Mouse (Mus musculus): Measurements from ENCODE around the gene Kcnj15. TPM values are rescaled to one million over a fixed set of nuclear protein-coding genes. Genes with fewer than 3 reads are reported as not detected.

The Kcnj15 gene
- polyA plus RNA-seq, 1 experiment from 2014 or later: 0.11 TPM

GRCm38 (mm10) chr16:95221051-95221450, 36.3 kb upstream of the Kcnj15 start:
- H3K9ac ChIP-seq (ENCODE audit: low read depth, low read length): no peak overlapping the region
- H3K36me3 ChIP-seq (ENCODE audit: control insufficient read depth, insufficient read depth, low read length): no peaks in the 10 kb centered on the region
- 65% methylated on average over 4 of the region's 4 CpGs for WGBS
- H3K9me3 ChIP-seq (ENCODE audit: control insufficient read depth, low read length): no peaks in the 10 kb centered on the region
- ATAC-seq: no peak
- no peak overlapping the region for H3K27ac ChIP-seq (ENCODE audit: low read depth, low read length)
- no peak overlapping the region for H3K4me3 ChIP-seq (ENCODE audit: low read length)
- H3K4me2 ChIP-seq (ENCODE audit: low read length): no peak overlapping the region
- H3K4me1 ChIP-seq (ENCODE audit: control insufficient read depth, insufficient read depth, low read depth, low read length): no peaks in the 10 kb centered on the region
- H3K27me3 ChIP-seq (replicated peaks; ENCODE audit: control insufficient read depth, insufficient read depth, low read length): no peaks in the 10 kb centered on the region

- Histone ChIP-seq H3K36me3 (ENCODE audit: control insufficient read depth, insufficient read depth, low read length) (no peaks in the 10 kb centered on the region), H3K9ac (ENCODE audit: low read depth, low read length) (no peak overlapping the region), H3K9me3 (ENCODE audit: control insufficient read depth, low read length) (no peaks in the 10 kb centered on the region), H3K27me3 (replicated peaks; ENCODE audit: control insufficient read depth, insufficient read depth, low read length) (no peaks in the 10 kb centered on the region), H3K4me2 (ENCODE audit: low read length) (no peak overlapping the region), H3K27ac (ENCODE audit: low read depth, low read length) (no peak overlapping the region), H3K4me1 (ENCODE audit: control insufficient read depth, insufficient read depth, low read depth, low read length) (no peaks in the 10 kb centered on the region), H3K4me3 (ENCODE audit: low read length) (no peak overlapping the region)
- ATAC-seq: no peak
- WGBS: 67% methylated on average over 7 of the region's 7 CpGs
These were observed 35.2 kb upstream of the Kcnj15 start for GRCm38 (mm10) chr16:95222026-95222718.

GRCm38 (mm10) chr16:95223435-95223834, 33.9 kb upstream of the Kcnj15 start:
- ATAC-seq: no peak
- no peak overlapping the region for H3K27ac ChIP-seq (ENCODE audit: low read depth, low read length)
- H3K9ac ChIP-seq (ENCODE audit: low read depth, low read length): no peak overlapping the region
- no peaks in the 10 kb centered on the region for H3K9me3 ChIP-seq (ENCODE audit: control insufficient read depth, low read length)
- no peaks in the 10 kb centered on the region for H3K36me3 ChIP-seq (ENCODE audit: control insufficient read depth, insufficient read depth, low read length)
- H3K27me3 ChIP-seq (replicated peaks; ENCODE audit: control insufficient read depth, insufficient read depth, low read length): no peaks in the 10 kb centered on the region
- no peak overlapping the region for H3K4me2 ChIP-seq (ENCODE audit: low read length)
- no peak overlapping the region for H3K4me3 ChIP-seq (ENCODE audit: low read length)
- 90% methylated on average over 8 of the region's 8 CpGs for WGBS
- H3K4me1 ChIP-seq (ENCODE audit: control insufficient read depth, insufficient read depth, low read depth, low read length): no peaks in the 10 kb centered on the region

- WGBS: 80% methylated on average over 7 of the region's 7 CpGs
- no peaks in the 10 kb centered on the region for H3K9me3 ChIP-seq (ENCODE audit: control insufficient read depth, low read length)
- no peak overlapping the region for H3K4me2 ChIP-seq (ENCODE audit: low read length)
- H3K9ac ChIP-seq (ENCODE audit: low read depth, low read length): no peak overlapping the region
- H3K4me1 ChIP-seq (ENCODE audit: control insufficient read depth, insufficient read depth, low read depth, low read length): no peaks in the 10 kb centered on the region
- H3K27me3 ChIP-seq (replicated peaks; ENCODE audit: control insufficient read depth, insufficient read depth, low read length): no peaks in the 10 kb centered on the region
- no peak for ATAC-seq
- H3K27ac ChIP-seq (ENCODE audit: low read depth, low read length): no peak overlapping the region
- H3K36me3 ChIP-seq (ENCODE audit: control insufficient read depth, insufficient read depth, low read length): no peaks in the 10 kb centered on the region
- H3K4me3 ChIP-seq (ENCODE audit: low read length): no peak overlapping the region
These were observed 32.1 kb upstream of the Kcnj15 start for GRCm38 (mm10) chr16:95225285-95225684.

GRCm38 (mm10) chr16:95231768-95232167, 25.6 kb upstream of the Kcnj15 start:
- 86% methylated on average over 4 of the region's 4 CpGs for WGBS
- ATAC-seq: no peak

GRCm38 (mm10) chr16:95234891-95235548, 22.3 kb upstream of the Kcnj15 start:
- no peak for ATAC-seq
- H3K4me3 ChIP-seq (ENCODE audit: low read length): no peak overlapping the region
- no peak overlapping the region for H3K27ac ChIP-seq (ENCODE audit: low read depth, low read length)
- no peaks in the 10 kb centered on the region for H3K27me3 ChIP-seq (replicated peaks; ENCODE audit: control insufficient read depth, insufficient read depth, low read length)
- no peak overlapping the region for H3K9ac ChIP-seq (ENCODE audit: low read depth, low read length)
- no peaks in the 10 kb centered on the region for H3K9me3 ChIP-seq (ENCODE audit: control insufficient read depth, low read length)
- 85% methylated on average over 2 of the region's 2 CpGs for WGBS
- H3K4me1 ChIP-seq (ENCODE audit: control insufficient read depth, insufficient read depth, low read depth, low read length): no peaks in the 10 kb centered on the region
- H3K36me3 ChIP-seq (ENCODE audit: control insufficient read depth, insufficient read depth, low read length): no peaks in the 10 kb centered on the region
- H3K4me2 ChIP-seq (ENCODE audit: low read length): no peak overlapping the region

More at GRCm38 (mm10) chr16:95231768-95232167, 25.6 kb upstream of the Kcnj15 start:
- H3K9ac ChIP-seq (ENCODE audit: low read depth, low read length): no peak overlapping the region
- no peaks in the 10 kb centered on the region for H3K4me1 ChIP-seq (ENCODE audit: control insufficient read depth, insufficient read depth, low read depth, low read length)
- no peaks in the 10 kb centered on the region for H3K9me3 ChIP-seq (ENCODE audit: control insufficient read depth, low read length)
- no peak overlapping the region for H3K4me2 ChIP-seq (ENCODE audit: low read length)
- no peaks in the 10 kb centered on the region for H3K27me3 ChIP-seq (replicated peaks; ENCODE audit: control insufficient read depth, insufficient read depth, low read length)
- H3K36me3 ChIP-seq (ENCODE audit: control insufficient read depth, insufficient read depth, low read length): no peaks in the 10 kb centered on the region
- no peak overlapping the region for H3K4me3 ChIP-seq (ENCODE audit: low read length)
- H3K27ac ChIP-seq (ENCODE audit: low read depth, low read length): no peak overlapping the region

- H3K4me3 ChIP-seq (ENCODE audit: low read length): no peak overlapping the region
- H3K9ac ChIP-seq (ENCODE audit: low read depth, low read length): no peak overlapping the region
- H3K27ac ChIP-seq (ENCODE audit: low read depth, low read length): no peak overlapping the region
- H3K27me3 ChIP-seq (replicated peaks; ENCODE audit: control insufficient read depth, insufficient read depth, low read length): no peaks in the 10 kb centered on the region
- ATAC-seq: no peak
- no peak overlapping the region for H3K4me2 ChIP-seq (ENCODE audit: low read length)
- 83% methylated on average over 7 of the region's 7 CpGs for WGBS
- H3K4me1 ChIP-seq (ENCODE audit: control insufficient read depth, insufficient read depth, low read depth, low read length): no peaks in the 10 kb centered on the region
- no peaks in the 10 kb centered on the region for H3K9me3 ChIP-seq (ENCODE audit: control insufficient read depth, low read length)
- H3K36me3 ChIP-seq (ENCODE audit: control insufficient read depth, insufficient read depth, low read length): no peaks in the 10 kb centered on the region
These were observed 18.0 kb upstream of the Kcnj15 start for GRCm38 (mm10) chr16:95239209-95239925.

GRCm38 (mm10) chr16:95240688-95241087, 16.7 kb upstream of the Kcnj15 start:
- Histone ChIP-seq H3K4me2 (ENCODE audit: low read length) (no peak overlapping the region), H3K36me3 (ENCODE audit: control insufficient read depth, insufficient read depth, low read length) (no peaks in the 10 kb centered on the region), H3K4me3 (ENCODE audit: low read length) (no peak overlapping the region), H3K27me3 (replicated peaks; ENCODE audit: control insufficient read depth, insufficient read depth, low read length) (no peaks in the 10 kb centered on the region), H3K4me1 (ENCODE audit: control insufficient read depth, insufficient read depth, low read depth, low read length) (no peaks in the 10 kb centered on the region), H3K9me3 (ENCODE audit: control insufficient read depth, low read length) (no peaks in the 10 kb centered on the region), H3K27ac (ENCODE audit: low read depth, low read length) (no peak overlapping the region), H3K9ac (ENCODE audit: low read depth, low read length) (no peak overlapping the region)
- no peak for ATAC-seq
- 71% methylated on average over 5 of the region's 5 CpGs for WGBS

GRCm38 (mm10) chr16:95241581-95241980, 15.8 kb upstream of the Kcnj15 start:
- no peak overlapping the region for H3K27ac ChIP-seq (ENCODE audit: low read depth, low read length)
- H3K27me3 ChIP-seq (replicated peaks; ENCODE audit: control insufficient read depth, insufficient read depth, low read length): no peaks in the 10 kb centered on the region
- H3K4me3 ChIP-seq (ENCODE audit: low read length): no peak overlapping the region
- H3K4me2 ChIP-seq (ENCODE audit: low read length): no peak overlapping the region
- ATAC-seq: no peak
- H3K36me3 ChIP-seq (ENCODE audit: control insufficient read depth, insufficient read depth, low read length): no peaks in the 10 kb centered on the region
- 74% methylated on average over 4 of the region's 4 CpGs for WGBS
- no peaks in the 10 kb centered on the region for H3K4me1 ChIP-seq (ENCODE audit: control insufficient read depth, insufficient read depth, low read depth, low read length)
- no peaks in the 10 kb centered on the region for H3K9me3 ChIP-seq (ENCODE audit: control insufficient read depth, low read length)
- H3K9ac ChIP-seq (ENCODE audit: low read depth, low read length): no peak overlapping the region

Measured in hindbrain, embryonic 16.5 days (tissue).